Mouse (Mus musculus): ENCODE measurements at regions not wholly inside any gene's neighbourhood (a gene's known extent, or its start where the extent isn't known, plus 50 kb on each side); places are given as distances from the start of the nearest gene placed in this dataset.

DNA sequence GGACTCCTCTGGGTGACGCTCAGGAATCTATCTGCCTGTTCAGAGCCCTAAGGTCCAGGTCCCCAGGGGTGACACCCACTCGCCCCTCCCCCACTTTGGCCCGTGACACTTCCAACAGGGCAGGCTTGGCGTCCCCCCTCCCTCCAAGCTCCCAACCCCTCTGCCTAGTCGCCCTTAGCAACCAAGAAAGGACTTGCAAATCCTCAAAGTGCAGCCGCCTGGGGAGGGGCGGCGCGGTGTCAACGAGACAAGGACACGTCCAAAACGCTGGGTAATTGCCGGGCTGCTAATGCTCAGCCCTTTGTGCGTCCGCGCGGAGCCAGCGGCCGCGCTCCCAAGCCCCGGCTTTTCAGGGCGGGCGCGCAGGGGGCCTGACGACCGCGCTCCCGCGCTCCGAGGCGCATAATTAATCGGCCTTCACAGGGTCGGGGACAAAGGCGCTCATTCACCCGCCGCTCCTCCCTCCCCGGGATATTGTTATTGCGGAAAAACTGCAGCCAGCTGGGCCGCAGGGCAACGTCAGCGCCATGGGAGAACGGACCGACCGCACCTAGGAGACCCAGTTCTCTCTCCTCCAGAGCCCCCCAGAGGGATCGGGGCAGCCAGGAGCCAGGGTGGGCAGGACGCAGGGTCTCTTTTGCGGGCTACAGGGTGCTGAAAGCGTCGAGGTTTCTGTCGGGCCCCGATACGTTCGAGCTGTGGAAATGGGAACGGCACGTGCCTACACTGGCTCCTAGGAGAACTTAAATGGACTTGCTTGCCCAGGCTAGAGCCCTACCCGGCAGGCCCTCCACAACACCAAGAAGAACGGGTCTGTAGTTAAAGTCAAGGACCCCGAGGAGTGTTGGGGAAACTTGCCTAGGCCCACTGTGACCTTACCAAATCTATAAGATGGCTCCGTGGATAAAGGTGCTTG lies 91.1 kb downstream of the Zfp36l2 start:
- WGBS, result 5% methylated on average over 59 of the region's 59 CpGs
- Histone ChIP-seq H3K27me3 (ENCODE audit: insufficient read depth, low read length) (no peaks in the 10 kb centered on the region), H3K36me3 (ENCODE audit: insufficient read depth, low read length) (no peaks in the 10 kb centered on the region), H3K9me3 (ENCODE audit: low read length) (no peaks in the 10 kb centered on the region), H3K4me3 (ENCODE audit: low read length) (peak overlapping the region; percentile 46), H3K4me1 (ENCODE audit: insufficient read depth, low read length) (peaks cover 39% of the 10 kb centered on the region), H3K4me2 (replicated peaks; ENCODE audit: low read depth, low read length) (peak overlapping the region; percentile 79), H3K27ac (ENCODE audit: low read length) (peak overlapping the region; percentile 71), H3K9ac (replicated peaks; ENCODE audit: low read length) (peak overlapping the region; percentile 78)
- ATAC-seq (ENCODE audit: low FRiP score, low TSS enrichment), result peak; percentile 77; the same call in 1 of the 2 replicates

DNA sequence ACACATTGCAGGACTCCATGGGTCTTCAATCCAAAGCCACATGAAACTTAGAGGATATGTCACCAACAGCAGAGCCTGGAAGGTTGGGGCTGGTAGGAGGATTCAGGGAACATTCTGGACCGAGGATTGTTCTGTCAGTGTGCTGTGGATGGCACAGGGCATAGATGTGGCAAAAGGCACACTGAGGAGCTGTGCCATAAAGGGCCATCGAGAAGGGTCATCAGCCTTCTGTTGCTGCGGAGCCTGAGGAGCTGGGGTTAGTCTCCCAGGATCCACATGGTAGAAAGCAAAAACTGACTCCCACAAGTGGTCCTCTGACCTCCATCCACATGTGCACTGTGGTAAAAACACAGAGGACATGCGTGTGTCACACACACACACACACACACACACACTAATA lies 91.9 kb downstream of the Zfp36l2 start:
- whole genome bisulfite sequencing, result 28% methylated on average over 4 of the region's 4 CpGs
- ATAC-seq (ENCODE audit: low FRiP score, low TSS enrichment), result no peak
- peak overlapping the region; percentile 71; the same call in 1 of the 2 replicates for H3K27ac ChIP-seq (ENCODE audit: low read length)
- no peaks in the 10 kb centered on the region for H3K27me3 ChIP-seq (ENCODE audit: insufficient read depth, low read length)
- H3K4me3 ChIP-seq (ENCODE audit: low read length), result no peak overlapping the region
- peaks cover 38% of the 10 kb centered on the region for H3K4me1 ChIP-seq (ENCODE audit: insufficient read depth, low read length)
- H3K36me3 ChIP-seq (ENCODE audit: insufficient read depth, low read length), result no peaks in the 10 kb centered on the region
- no peaks in the 10 kb centered on the region for H3K9me3 ChIP-seq (ENCODE audit: low read length)
- H3K9ac ChIP-seq (replicated peaks; ENCODE audit: low read length), result peak overlapping the region; percentile 78
- H3K4me2 ChIP-seq (replicated peaks; ENCODE audit: low read depth, low read length), result peak overlapping the region; percentile 79; the same call in 1 of the 2 replicates

DNA sequence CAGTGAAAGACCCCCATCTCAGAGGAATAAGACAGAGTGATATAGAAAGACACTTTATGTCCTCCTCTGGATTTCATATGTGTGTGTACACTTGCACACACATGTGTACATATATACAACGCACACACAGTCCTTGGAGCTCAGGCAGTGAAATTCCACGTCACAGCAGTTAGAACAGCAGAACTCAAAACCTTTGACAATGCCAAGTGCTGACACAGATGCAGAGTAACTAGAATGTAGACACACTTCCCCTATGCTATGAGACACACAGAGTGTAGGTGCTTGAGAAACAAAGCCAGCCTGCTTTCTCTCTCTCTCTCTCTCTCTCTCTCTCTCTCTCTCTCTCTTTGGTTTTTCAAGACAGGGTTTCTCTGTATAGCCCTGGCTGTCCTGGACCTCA lies 92.7 kb downstream of the Zfp36l2 start:
- Histone ChIP-seq H3K9me3 (ENCODE audit: low read length) (no peaks in the 10 kb centered on the region), H3K4me2 (replicated peaks; ENCODE audit: low read depth, low read length) (no peak overlapping the region), H3K27ac (ENCODE audit: low read length) (no peak overlapping the region), H3K36me3 (ENCODE audit: insufficient read depth, low read length) (no peaks in the 10 kb centered on the region), H3K27me3 (ENCODE audit: insufficient read depth, low read length) (no peaks in the 10 kb centered on the region), H3K9ac (replicated peaks; ENCODE audit: low read length) (no peak overlapping the region), H3K4me3 (ENCODE audit: low read length) (no peak overlapping the region), H3K4me1 (ENCODE audit: insufficient read depth, low read length) (peaks cover 31% of the 10 kb centered on the region)
- ATAC-seq (ENCODE audit: low FRiP score, low TSS enrichment), result no peak
- WGBS, result 89% methylated on average over 2 of the region's 2 CpGs

GRCm38 (mm10) chr17:84086394-84086793 lies 101.4 kb downstream of the Zfp36l2 start:
- H3K27ac ChIP-seq (ENCODE audit: low read length), result no peak overlapping the region; the same call in 1 of the 2 replicates
- H3K4me3 ChIP-seq (ENCODE audit: low read length), result no peak overlapping the region
- peaks cover 34% of the 10 kb centered on the region for H3K4me1 ChIP-seq (ENCODE audit: insufficient read depth, low read length)
- no peaks in the 10 kb centered on the region for H3K9me3 ChIP-seq (ENCODE audit: low read length)
- H3K4me2 ChIP-seq (replicated peaks; ENCODE audit: low read depth, low read length), result no peak overlapping the region
- H3K9ac ChIP-seq (replicated peaks; ENCODE audit: low read length), result no peak overlapping the region
- ATAC-seq (ENCODE audit: low FRiP score, low TSS enrichment), result no peak
- H3K27me3 ChIP-seq (ENCODE audit: insufficient read depth, low read length), result no peaks in the 10 kb centered on the region
- WGBS, result 88% methylated on average over 12 of the region's 12 CpGs
- H3K36me3 ChIP-seq (ENCODE audit: insufficient read depth, low read length), result no peaks in the 10 kb centered on the region

DNA sequence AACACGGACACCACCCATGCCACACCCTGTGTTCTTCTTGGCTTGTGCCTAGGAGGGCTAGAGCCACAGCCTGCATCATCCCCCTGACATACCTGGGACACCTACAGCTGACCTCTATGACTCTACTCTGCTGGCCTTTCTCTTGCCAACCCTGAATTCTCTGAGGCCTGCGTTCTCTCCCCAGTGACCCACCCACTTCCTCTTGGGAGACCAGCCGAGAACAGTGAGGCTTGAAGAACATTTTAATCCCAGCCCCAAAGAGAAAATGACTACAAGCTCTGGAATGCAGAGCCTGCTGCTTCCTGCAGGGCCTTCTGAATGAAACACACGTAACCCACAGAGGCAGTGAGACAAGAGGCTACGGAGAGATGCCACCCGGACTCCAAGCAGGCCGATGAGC lies 102.0 kb downstream of the Zfp36l2 start:
- peak; percentile 47; the same call in 1 of the 2 replicates for ATAC-seq (ENCODE audit: low FRiP score, low TSS enrichment)
- Histone ChIP-seq H3K27me3 (ENCODE audit: insufficient read depth, low read length) (no peaks in the 10 kb centered on the region), H3K4me1 (ENCODE audit: insufficient read depth, low read length) (peaks cover 34% of the 10 kb centered on the region), H3K9me3 (ENCODE audit: low read length) (no peaks in the 10 kb centered on the region), H3K4me2 (replicated peaks; ENCODE audit: low read depth, low read length) (no peak overlapping the region), H3K27ac (ENCODE audit: low read length) (peak overlapping the region; percentile 67), H3K4me3 (ENCODE audit: low read length) (no peak overlapping the region), H3K36me3 (ENCODE audit: insufficient read depth, low read length) (no peaks in the 10 kb centered on the region), H3K9ac (replicated peaks; ENCODE audit: low read length) (0 out of 2 replicates have a peak overlapping the region, but pooled peaks have one; percentile 37)
- 43% methylated on average over 7 of the region's 7 CpGs for WGBS

- Histone ChIP-seq H3K36me3 (ENCODE audit: insufficient read depth, low read length) (no peaks in the 10 kb centered on the region), H3K4me3 (ENCODE audit: low read length) (no peak overlapping the region), H3K9ac (replicated peaks; ENCODE audit: low read length) (no peak overlapping the region), H3K27me3 (ENCODE audit: insufficient read depth, low read length) (no peaks in the 10 kb centered on the region), H3K4me2 (replicated peaks; ENCODE audit: low read depth, low read length) (no peak overlapping the region), H3K27ac (ENCODE audit: low read length) (peak overlapping the region; percentile 67; the same call in 1 of the 2 replicates), H3K4me1 (ENCODE audit: insufficient read depth, low read length) (peaks cover 34% of the 10 kb centered on the region), H3K9me3 (ENCODE audit: low read length) (no peaks in the 10 kb centered on the region)
- WGBS, result 85% methylated on average over 10 of the region's 10 CpGs
- ATAC-seq (ENCODE audit: low FRiP score, low TSS enrichment), result no peak
Observed at GRCm38 (mm10) chr17:84085232-84085631, 102.5 kb downstream of the Zfp36l2 start.

DNA sequence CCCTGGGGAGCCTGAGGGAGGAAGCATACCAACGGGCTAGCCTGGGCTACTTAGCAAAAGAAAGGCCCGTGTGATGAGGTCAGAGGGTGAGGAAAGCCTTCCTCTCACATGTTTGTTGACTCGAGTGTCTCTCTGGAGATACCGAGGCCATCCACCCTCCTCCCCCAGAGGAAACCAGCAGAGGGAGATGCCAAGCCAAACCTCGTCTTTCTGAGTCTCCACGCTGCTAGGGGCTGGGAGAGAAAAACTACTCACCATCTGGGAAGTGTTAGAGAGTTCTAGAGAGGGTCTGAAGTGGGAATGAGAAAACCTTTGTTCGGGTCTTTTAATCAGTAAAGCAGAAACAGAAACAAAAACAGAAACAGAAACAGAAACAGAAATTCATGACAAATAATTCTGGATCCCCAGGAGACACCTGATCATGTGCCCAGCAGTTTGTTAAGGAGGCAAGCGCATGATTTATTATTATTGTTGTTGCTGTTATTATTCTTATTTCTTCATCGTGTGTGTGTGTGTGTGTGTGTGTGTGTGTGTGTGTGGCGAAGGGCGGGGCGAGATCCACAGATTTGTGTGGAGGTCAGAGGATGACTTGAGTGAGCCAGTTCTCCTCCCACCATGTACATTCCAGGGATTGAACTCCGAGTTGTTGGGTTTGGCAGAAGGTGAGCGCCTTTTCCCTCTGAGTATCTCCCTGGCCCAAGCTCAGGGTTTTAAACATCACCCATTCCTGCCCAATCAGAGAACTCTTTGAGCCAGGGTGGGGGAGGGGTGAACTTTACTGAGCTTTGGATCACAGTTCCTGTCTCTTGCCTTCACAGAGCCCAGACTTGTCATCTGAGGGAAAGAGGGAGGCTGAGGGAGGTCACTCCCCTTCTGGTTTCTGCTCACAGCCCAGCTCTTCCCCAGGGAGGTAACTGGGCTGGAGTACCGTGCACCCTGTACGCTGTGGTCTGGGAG lies 104.2 kb downstream of the Zfp36l2 start:
- no peak for ATAC-seq (ENCODE audit: low FRiP score, low TSS enrichment)
- Histone ChIP-seq H3K36me3 (ENCODE audit: insufficient read depth, low read length) (no peaks in the 10 kb centered on the region), H3K27ac (ENCODE audit: low read length) (peak overlapping the region; percentile 39), H3K4me2 (replicated peaks; ENCODE audit: low read depth, low read length) (no peak overlapping the region), H3K4me3 (ENCODE audit: low read length) (no peak overlapping the region), H3K9me3 (ENCODE audit: low read length) (no peaks in the 10 kb centered on the region), H3K4me1 (ENCODE audit: insufficient read depth, low read length) (peaks cover 34% of the 10 kb centered on the region), H3K27me3 (ENCODE audit: insufficient read depth, low read length) (no peaks in the 10 kb centered on the region), H3K9ac (replicated peaks; ENCODE audit: low read length) (no peak overlapping the region; the same call in 1 of the 2 replicates)
- WGBS, result 57% methylated on average over 16 of the region's 16 CpGs

GRCm38 (mm10) chr17:84082571-84082970 lies 105.2 kb downstream of the Zfp36l2 start:
- no peak for ATAC-seq (ENCODE audit: low FRiP score, low TSS enrichment)
- Histone ChIP-seq H3K9ac (replicated peaks; ENCODE audit: low read length) (no peak overlapping the region; the same call in 1 of the 2 replicates), H3K27ac (ENCODE audit: low read length) (0 out of 2 replicates have a peak overlapping the region, but pooled peaks have one; percentile 25), H3K36me3 (ENCODE audit: insufficient read depth, low read length) (no peaks in the 10 kb centered on the region), H3K4me3 (ENCODE audit: low read length) (no peak overlapping the region), H3K27me3 (ENCODE audit: insufficient read depth, low read length) (no peaks in the 10 kb centered on the region), H3K4me1 (ENCODE audit: insufficient read depth, low read length) (peaks cover 34% of the 10 kb centered on the region), H3K9me3 (ENCODE audit: low read length) (no peaks in the 10 kb centered on the region), H3K4me2 (replicated peaks; ENCODE audit: low read depth, low read length) (no peak overlapping the region)
- 94% methylated on average over 5 of the region's 5 CpGs for WGBS

DNA sequence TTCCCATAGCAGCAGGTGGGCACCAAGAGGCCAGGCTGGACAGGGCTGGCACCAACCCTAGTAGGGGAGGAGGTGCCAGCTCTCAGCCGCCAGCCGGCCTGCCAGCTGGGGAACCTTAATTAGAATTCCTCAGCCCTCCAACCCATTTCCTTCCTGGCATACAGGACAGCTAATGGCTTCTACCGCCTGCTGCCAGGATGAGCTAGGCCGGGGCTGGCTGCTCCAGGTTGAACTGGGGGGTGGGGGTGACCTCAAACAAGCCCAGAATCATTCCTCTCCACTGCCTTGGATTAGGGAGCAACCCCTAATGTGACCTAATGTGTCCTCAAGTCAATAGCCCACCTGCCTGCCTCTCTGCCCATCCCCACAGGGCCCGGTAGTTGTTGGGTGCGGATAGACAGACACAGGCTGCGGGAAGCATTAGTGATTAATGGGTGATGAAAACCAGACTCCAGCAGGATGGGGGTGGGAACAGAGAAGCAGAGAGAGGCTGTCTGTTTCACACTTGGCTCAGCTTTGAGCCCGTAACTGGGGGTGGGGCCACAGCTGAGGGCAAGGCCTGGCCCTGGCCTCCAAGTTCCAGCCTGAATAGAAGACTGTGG lies 105.9 kb downstream of the Zfp36l2 start:
- Histone ChIP-seq H3K27ac (ENCODE audit: low read length) (0 out of 2 replicates have a peak overlapping the region, but pooled peaks have one; percentile 29), H3K4me3 (ENCODE audit: low read length) (no peak overlapping the region), H3K27me3 (ENCODE audit: insufficient read depth, low read length) (no peaks in the 10 kb centered on the region), H3K4me1 (ENCODE audit: insufficient read depth, low read length) (peaks cover 34% of the 10 kb centered on the region), H3K9ac (replicated peaks; ENCODE audit: low read length) (no peak overlapping the region), H3K36me3 (ENCODE audit: insufficient read depth, low read length) (no peaks in the 10 kb centered on the region), H3K9me3 (ENCODE audit: low read length) (no peaks in the 10 kb centered on the region), H3K4me2 (replicated peaks; ENCODE audit: low read depth, low read length) (no peak overlapping the region)
- ATAC-seq (ENCODE audit: low FRiP score, low TSS enrichment), result peak; percentile 57; the same call in 1 of the 2 replicates
- WGBS, result 38% methylated on average over 8 of the region's 8 CpGs
